Mouse (Mus musculus): Measurements from ENCODE around the gene Clmn.
"Not testable (repeated sequence)": the region's sequence is repeated elsewhere in the genome, so short reads cannot be mapped to it uniquely, and the experiment has no call there.

Clmn gene

DNA sequence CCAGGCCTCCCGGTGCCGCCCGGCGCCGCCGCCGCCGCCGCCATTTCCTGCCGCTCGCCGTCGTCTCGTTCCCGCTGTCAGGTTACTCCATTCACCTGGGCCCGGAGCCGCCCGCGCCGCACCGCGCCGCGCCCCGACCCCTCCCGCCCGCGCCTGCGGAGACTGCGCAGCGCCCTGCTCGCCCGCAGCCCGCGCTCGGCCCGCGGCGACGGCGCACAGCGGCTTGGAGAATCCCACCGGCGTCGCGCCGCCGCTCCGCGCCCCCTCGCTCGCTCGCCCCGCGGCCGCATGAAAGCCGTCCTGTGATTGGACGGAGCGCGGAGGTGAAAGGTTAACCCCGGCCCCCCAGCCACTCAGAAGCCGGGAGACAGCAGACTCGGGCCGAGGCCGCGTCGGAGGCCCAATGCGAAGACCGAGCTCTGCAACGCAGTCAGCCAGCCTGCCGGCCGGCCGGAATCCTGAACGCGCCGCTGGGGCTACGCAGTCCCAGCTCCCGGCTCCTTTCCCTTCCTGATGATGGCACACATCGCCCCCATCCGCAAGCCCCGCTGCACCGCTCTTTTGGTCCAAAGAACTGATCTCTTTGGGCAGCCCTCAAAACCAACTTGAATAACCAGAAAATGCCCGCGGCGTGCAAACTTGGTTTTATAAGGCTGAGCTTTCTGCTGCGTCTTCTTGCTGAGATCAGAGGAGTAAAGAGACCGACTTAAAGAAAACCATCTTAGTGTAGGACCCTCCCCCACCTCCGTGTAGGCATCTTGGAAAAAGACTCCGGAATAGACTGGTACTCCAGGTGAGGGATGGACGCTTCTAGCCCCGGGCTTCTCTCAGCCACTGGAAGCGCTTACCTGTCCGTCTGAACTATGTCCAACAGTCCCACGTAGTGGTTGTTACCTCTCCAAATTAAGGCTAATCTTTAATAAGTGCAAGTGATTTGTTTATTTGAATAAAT is 112.8 kb downstream of the Clmn start, which contains the start of gene Dicer1:
Gene Dicer1, minus strand, starts transcription at position 139 of the 952 bp plus-strand sequence.
- peak; percentile 94 for DNase-seq (ENCODE audit: low spot score)

DNA sequence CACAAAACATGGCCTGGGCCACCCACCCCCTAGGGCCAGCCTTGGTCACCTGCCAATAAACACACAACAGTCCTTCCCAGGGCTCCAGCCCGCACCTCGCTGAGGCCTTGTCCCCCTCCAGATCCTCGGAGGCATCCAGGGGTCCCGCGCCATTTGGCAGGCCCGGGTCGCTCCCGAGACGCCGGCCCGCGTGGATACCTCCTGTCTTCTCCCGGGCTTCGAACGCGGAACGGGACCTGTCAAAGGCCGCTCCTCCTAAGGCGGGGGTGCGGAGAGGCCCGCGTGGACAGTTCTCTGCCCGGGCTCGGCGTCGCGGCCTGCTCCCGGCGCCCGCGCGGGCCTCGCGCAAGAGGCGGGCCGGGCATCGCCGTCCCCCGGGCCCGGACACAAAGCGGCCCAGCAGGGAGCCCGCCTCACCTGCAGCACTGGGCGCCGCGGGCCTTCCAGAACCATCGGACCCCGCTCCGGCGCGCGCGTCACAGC is 113.5 kb downstream of the Clmn start:
- no peak for DNase-seq (ENCODE audit: low spot score)

DNA sequence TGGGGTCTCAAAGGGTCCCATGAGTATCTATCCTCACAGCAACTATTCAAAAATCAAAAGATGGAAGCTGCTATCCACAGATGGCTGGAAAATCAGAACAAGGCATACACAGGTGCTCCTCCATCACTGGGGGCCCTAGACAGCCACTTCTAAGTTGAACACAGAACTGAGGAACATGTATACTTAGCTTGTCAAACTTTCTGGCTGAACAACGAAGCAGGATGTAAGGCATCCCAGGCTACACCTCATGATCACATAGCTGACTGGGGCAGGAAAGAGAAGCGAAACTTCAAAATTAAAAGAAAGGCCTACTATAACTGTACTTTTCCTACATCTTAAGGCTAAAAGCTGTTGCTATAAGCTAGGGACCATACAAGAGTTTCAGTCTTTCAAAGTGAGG is 115.9 kb downstream of the Clmn start:
- peak; percentile 14 for DNase-seq (ENCODE audit: low spot score)

DNA sequence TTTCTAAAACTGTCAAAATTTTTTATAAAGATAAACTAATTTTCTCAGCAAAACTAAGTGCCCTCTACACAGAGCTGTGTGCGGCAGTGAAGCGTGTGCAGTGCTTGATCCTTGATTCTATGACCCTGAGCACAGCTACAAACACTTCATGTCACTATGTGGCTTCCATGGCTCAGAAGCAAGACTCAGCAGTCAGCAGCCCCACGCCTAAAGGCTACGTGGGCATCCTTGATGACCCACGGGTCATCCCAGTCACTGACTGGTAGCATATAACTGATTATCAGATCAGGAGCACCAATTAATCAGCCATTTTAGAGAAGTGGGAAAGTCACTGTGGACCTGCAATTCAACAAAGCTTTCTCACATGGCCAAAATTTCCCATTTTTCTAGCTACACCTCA is 117.6 kb downstream of the Clmn start:
- DNase-seq (ENCODE audit: low spot score) = no peak

DNA sequence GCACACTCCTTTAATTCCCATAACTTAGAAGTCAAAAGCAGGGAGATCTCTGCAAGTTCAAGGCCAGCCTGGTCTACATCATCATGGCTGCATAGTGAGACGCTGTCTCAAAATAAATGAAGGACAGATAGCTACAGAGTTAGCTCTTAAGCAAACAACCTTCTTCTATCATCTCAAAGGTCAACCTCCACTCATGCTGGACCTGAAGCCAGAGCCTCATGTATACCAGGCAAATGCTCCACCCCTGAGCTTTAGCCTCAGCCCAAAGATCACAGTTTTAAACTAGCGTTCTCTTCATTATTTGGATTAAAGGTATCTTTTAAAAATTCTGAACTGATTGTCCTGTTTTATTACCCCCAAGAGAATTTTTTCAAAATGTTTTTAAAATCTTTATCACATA is 118.3 kb downstream of the Clmn start:
- no peak for DNase-seq (ENCODE audit: low spot score)

DNA sequence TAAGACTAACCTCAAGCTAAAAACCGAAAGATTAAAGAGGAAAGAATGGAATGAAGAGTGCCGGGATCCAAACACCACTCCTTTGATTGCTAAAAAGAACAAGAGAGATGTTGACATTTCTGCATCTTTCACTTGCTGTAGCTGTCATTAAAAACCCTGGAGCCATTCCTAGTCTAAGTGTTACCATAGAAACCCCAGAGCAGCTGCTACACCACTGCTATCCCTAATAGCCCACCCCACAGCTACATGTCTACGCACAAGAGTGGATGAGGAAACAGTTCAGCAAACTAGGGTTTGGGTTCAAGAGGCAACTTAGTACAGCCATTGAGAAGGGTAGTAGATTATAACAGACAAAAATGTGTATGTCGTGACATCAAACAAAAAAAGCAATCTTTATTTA is 121.2 kb downstream of the Clmn start:
- no peak for DNase-seq (ENCODE audit: low spot score)

DNA sequence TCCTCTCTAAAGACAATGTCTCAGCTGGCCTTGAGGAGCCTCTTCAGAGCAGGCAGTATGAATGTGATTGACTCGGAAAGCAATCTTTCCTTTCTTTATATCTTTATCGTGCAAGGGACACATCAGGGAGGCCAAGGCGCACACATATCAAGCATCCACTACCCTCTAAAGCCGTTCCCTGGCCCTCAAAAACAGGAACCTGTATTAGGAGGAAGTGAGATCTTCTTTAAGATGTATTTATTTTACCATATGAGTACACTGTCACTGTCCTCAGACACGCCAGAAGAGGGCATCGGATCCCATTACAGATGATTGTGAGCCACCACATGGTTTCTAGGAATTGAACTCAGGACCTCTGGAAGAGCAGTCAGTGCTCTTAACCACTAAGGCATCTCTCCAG is 122.6 kb downstream of the Clmn start:
- DNase-seq (ENCODE audit: low spot score) = peak; percentile 17

DNA sequence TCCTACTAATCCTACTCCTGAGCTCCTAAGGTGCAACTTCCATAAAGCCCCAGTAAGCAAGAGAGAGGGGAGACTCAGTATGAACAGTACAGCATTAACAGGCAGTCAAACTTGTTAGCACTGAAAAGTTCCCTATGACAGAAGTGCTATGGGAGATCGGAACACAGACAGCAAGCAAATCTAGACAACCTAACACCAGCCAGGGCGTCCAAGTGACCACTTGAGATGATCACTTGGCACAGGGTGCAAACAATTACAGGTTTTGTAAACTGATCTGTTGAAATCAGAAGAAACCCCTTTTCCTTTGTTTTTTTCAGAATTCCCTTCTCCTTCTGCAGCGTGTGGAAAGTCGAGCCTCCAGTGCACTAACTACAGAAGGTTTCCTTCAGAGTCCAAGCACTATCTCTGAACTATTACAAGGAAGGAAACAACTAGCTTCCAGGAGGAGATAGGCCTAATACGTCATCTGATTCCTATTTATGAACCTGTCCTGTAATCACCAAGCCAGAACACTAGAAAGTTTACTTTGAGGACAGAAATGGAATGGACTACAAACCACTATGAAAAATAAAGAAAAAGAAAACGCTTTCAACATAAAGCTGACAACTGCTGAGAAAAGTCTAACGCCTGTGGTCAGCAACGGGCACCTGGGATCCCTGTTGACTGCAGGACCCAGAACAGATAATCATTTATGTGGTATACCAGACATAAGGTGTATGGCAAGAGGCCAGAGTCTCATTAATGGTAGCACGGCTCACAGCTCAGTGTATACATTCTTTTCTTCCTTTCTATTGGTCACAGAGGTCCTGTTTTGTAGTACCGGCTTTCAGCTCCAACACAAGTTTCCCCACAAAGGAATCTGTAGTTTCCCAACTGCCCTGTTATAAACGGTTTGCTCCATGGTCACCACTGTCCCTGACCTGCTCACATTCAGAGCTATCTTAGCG is 123.8 kb downstream of the Clmn start:
- DNase-seq (ENCODE audit: low spot score) = no peak

DNA sequence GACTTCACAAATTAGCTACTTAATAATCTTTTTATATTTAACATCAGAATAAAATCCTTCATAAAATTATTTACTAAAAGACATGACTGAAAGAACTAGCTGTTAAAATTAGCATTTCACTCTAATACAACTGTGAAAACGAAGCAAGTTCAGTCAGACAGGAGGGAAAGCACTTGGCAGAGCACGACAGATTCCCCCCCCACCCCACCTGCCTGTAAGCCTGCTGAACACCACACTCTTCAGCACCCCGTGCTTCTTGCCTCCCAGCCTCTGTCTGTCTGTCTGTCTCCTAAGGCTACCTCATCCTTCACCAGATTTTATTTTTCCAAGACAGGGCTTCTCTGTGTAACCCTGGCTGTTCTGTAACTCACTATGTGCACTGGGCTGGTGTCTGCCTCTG is 125.9 kb downstream of the Clmn start:
- DNase-seq (ENCODE audit: low spot score) = no peak

DNA sequence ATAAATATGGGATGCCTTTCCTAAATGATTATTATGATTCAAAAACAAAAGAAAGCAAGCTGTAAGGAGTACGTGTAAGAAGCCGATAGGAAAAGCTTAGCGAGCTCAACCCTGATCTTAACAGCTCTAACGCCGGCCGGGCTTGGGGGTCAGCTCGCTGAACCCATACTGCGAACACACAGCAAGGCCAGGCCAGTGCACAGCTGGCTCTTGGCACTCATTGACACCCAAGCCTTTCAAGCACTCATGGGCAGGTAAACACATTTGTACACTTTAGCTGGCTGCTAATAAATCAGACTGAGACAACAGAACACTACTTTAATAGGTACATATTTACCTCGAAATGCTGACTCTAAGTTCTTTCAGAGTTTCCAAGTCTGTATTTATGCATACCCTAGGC is 126.4 kb downstream of the Clmn start:
- DNase-seq (ENCODE audit: low spot score) = no peak

DNA sequence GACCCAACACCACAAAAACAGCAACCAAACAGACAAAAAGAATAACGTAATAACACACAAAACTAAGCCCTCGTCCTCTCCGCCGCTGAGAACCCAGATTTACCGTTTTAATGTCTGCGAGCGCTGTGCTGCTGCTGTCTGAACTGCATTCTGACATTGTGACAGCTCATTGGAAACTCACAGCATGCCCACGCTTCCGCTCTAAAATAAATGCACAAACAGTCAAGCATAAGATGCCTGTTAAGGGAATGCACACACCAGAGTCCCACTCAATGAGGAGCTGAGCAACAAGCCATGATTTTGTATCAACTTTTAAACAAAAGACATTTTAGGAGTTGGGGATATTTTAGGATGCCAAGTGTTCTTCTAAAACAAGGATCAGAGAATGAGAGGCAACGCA is 127.2 kb downstream of the Clmn start:
- DNase-seq (ENCODE audit: low spot score) = no peak

DNA sequence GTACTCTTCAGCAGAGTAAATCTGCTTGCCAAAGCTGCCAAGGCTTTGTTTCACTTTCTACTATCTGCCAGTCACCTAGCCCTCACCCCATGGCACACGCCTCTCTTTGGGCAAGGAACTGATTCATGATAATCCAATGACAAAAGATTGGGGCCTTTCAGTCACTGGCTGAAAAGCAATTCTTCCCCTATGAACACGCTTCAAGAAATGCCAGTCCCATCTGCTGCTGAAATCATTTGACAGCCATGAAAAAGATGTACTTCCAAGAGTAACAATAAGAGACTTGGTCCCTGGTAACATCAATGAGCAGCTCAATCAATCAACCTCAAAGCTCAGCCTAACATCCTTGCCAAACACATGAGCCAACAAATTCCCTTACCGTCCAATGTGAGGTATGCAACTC is 128.9 kb downstream of the Clmn start:
- no peak for DNase-seq (ENCODE audit: low spot score)

DNA sequence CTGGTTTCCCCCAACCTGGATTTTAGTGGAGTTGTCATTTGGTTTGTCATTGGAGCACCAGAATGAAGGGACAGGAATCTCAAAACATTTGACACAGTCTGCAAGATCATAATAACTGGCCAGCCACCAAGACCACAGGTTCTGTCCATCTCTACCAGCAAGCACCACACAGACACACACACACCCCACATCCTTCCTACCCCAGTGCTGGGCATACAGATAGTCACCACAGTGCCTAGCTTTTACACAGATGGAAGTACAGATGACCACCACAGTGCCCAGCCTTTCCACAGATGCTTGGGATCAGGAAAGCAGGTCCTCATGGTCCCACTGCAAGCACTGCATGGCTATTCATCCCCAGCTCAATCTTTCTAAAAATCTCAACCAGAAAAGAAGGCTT is 131.7 kb downstream of the Clmn start:
- no peak for DNase-seq (ENCODE audit: low spot score)

DNA sequence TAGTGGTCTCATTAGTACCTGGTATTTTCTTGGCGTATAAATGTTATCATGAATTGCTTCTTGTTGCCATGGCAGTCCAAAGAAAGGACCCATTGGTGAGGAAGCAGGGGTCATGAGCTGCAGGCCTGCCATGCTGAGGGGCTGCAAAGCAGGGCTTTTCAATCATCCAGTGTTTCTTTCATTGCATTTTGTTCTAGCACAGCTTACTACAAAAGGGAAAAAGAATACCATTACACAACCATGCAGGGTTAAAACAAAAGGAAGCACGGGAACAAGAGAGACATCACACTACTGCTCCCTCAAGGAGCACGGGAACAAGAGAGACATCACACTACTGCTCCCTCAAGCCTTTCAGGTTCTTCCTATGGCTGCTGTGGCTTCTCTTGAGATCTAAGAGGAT is 133.1 kb downstream of the Clmn start:
- no peak for DNase-seq (ENCODE audit: low spot score)

DNA sequence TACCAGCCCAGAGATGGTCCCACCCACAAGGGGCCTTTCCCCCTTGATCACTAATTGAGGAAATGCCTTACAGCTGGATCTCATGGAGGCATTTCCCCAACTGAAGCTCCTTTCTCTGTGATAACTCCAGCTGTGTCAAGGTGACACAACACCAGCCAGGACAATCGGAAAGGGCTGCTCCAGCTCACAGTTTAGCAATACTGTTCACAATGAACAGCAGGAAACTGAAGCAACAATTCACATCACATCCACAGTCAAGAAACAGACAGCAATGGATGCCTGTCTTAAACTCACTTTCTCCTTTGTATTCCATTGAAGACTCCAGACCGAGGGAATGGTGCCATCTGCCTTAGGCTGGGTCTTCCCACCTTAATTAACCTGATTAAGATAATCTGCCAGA is 138.4 kb downstream of the Clmn start:
- DNase-seq (ENCODE audit: low spot score) = not testable (repeated sequence)

DNA sequence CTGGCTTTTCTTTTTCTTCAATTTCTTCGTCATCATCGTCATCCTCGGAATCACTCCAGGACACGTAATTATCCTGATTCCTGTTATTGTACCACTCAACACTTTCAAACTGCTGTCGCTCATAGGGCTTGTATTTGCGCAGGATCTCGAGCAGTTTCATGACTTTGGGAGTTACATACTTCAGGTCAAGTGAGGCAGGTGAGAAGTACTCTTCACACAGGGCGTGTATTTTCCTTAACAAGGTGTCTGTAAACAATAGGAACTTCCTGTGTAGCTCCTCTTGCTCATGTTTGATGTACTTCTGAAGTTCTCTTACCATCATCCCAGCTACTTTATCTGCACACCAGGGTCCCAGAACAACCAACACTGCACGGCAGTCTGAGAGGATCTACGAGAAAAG is 142.8 kb downstream of the Clmn start:
- DNase-seq (ENCODE audit: low spot score) = no peak

DNA sequence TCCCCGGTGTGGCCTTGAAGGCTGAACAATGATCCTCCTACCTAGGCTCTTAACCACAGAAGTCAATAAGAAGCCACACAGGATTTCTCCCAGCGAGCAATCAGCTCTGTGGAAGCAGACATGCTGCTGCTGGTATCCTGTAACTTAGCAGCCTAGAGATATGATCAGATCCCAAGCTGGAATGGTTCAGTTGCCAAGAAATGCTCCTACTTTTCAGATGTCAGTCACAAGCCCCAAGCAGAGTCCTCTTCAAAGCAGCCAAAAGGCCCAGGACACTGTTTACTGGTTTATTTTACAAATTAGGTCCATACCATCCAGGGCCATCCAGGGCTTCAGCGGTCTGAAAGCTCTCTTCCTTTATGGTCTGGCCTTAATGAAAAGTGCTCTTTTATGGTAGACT is 143.9 kb downstream of the Clmn start:
- no peak for DNase-seq (ENCODE audit: low spot score)

DNA sequence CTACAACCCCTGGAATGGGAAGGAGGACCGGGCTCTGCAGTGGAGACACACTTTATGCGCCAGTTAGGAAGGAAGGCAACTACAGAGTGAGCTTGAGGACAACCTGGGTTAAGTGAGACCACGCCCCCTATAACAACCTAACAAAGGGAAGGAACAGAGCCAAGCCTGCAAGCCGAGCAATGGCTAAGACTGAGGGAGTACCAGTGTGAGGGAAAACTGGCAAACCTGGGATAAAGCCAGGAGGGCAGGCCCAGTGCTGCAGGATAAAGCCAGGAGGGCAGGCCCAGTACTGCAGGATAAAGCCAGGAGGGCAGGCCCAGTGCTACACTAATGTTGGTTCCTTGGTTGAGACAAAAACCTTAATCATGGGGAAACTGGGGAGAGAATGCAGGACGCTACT is 145.9 kb downstream of the Clmn start:
- DNase-seq (ENCODE audit: low spot score) = no peak

DNA sequence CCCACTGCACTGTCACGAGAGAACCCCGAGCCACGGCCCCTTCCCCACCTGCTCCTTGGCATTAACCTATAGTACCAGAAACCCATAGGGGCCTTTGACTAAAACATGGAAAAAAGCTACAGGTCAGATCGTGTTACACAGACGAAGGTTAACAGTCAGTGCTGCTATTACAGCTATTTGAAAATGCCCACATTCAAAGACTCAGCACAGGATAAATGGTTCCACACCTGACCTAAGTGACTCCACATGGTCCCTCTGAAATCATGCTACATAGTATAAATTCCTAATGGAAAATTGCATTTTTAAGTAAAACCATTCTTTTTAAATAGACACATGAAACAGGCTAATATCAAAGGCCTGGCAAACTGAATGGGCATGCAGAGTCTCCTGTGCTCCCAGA is 148.5 kb downstream of the Clmn start:
- no peak for DNase-seq (ENCODE audit: low spot score)

DNA sequence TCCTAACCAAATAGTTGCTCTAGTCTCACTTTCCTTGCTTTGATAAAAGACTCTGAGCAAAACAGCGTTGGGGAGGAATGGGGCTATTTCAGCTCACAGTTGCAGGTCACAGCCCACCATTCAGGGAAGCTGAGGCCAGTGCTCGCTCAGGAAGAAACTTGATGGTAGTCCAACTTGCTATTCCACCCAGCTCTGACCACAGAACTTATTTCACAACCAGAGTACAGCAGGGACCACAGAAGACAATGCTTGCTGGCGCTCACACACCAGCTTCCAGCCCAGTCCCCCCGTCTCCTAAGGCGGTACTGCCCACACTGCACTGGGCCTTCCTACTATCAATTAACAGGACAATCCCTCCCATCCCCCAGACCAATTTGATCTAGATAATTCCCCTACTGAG is 149.4 kb downstream of the Clmn start:
- no peak for DNase-seq (ENCODE audit: low spot score)

Measured in T-cell, adult 2 months (primary cell).